Comparison of ENCODE assay signal across 10 mouse cellular contexts in the genomic region with DNA sequence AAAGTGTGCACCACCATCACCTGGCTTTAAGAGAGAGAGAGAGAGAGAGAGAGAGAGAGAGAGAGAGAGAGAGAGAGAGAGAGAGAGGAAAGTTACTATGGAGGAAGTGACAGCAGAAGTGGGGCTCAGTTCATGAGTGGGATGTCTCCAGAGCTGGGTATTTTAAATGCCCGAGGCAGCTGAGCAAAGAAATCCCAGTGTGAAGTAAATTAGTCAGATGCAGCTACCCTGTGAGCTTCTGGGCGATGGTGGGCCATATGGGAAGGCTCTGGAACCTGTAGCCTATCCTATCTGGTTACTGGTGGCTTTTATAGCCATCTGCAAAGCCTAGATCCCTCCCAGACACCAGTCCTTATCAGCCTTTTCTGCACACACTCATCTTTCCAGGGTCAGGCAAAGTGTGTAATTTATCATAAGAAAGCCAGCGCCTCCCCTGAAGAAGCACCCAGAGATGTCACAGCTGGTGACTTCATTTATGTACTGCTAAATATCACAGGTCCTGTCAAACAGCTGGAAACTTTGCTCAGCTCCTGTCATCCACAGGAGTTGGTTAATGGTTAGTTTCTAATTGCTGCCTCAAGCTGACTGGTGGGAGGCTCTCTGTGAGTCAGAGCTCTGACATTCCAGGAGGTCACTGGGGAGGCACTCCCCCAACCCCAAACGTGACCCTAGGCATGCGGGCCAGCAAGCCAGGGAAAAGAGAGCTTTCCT.
A peak's percentile ranks its signal among the peaks of the same experiment; 100 is the strongest.
DNase-seq lines count a peak whose midpoint lies in the region; ATAC-seq and TF ChIP-seq lines count a peak whose summit lies in the region.
"Had no signal": no experiment of that assay in that cellular context is flagged by ENCODE, and none has a peak within 500 bp of the region (broad histone marks: within the 10 kb centered on the region; RNA-seq: fewer than 3 reads in every experiment).

No protein-coding gene starts in this region.

- H3K4me2 ChIP-seq in neural tube, embryonic 15.5 days, result no peak overlapping the region

- H3K36me3 ChIP-seq in neural tube, embryonic 15.5 days, result no peaks in the 10 kb centered on the region
- H3K36me3 ChIP-seq in kidney, adult 2 months (ENCODE audit: control insufficient read depth, insufficient read depth, low read length), result no peaks in the 10 kb centered on the region
- H3K36me3 ChIP-seq in limb, embryonic 10.5 days, result no peaks in the 10 kb centered on the region

- no peaks in the 10 kb centered on the region for H3K27me3 ChIP-seq in neural tube, embryonic 15.5 days (replicated peaks)
- no peaks in the 10 kb centered on the region for H3K27me3 ChIP-seq in kidney, adult 2 months (replicated peaks; ENCODE audit: control insufficient read depth, insufficient read depth, low read length)
- no peaks in the 10 kb centered on the region for H3K27me3 ChIP-seq in limb, embryonic 10.5 days (ENCODE audit: low read depth, poor library complexity, severe bottlenecking)
- H3K27me3 ChIP-seq: CH12.LX had no signal

- no peak overlapping the region for H3K9ac ChIP-seq in neural tube, embryonic 15.5 days (replicated peaks)

- no peak for TF ChIP-seq CTCF in kidney, adult 2 months (conservative IDR thresholded peaks at IDR 0.05; ENCODE audit: insufficient read depth, insufficient read length, low read depth, low read length)

- no peak for TF ChIP-seq POLR2A in kidney, adult 2 months (IDR thresholded peaks at IDR 0.05; ENCODE audit: low read depth, low read length)

- DNase-seq in neural tube, embryonic 10.5 days (ENCODE audit: extremely low spot score, low spot score), result peak; percentile 25
- peak; percentile 60 for DNase-seq in gastrocnemius, postnatal 14 days
- peak; percentile 88 for DNase-seq in kidney, adult 2 months
- DNase-seq in lung, postnatal 10 days, result peak; percentile 79
- no peak for DNase-seq in layer of hippocampus, adult 8-10 months (ENCODE audit: low spot score in 2 of 2)
- DNase-seq in limb, embryonic 10.5 days (ENCODE audit: low spot score), result no peak
- DNase-seq in T-cell, adult 2 months (ENCODE audit: low spot score), result no peak

- no peaks in the 10 kb centered on the region for H3K9me3 ChIP-seq in neural tube, embryonic 15.5 days (replicated peaks)
- H3K9me3 ChIP-seq in limb, embryonic 10.5 days (replicated peaks), result no peaks in the 10 kb centered on the region

- ATAC-seq in neural tube, embryonic 15.5 days (ENCODE audit: low FRiP score), result no peak

- intact Hi-C loops in gastrocnemius, postnatal 14 days (cut with DNase I; ENCODE audit: low total_unique reads), result no loop called here

- H3K4me1 ChIP-seq in neural tube, embryonic 15.5 days, result 0 out of 2 replicates have a peak, but pooled peaks cover 4% of the 10 kb centered on the region
- peaks cover 13% of the 10 kb centered on the region for H3K4me1 ChIP-seq in kidney, adult 2 months (ENCODE audit: control insufficient read depth, insufficient read depth, low read length)
- H3K4me1 ChIP-seq in limb, embryonic 10.5 days, result peaks cover 16% of the 10 kb centered on the region

- H3K4me3 ChIP-seq in neural tube, embryonic 15.5 days (replicated peaks), result no peak overlapping the region
- H3K4me3 ChIP-seq in kidney, adult 2 months (ENCODE audit: insufficient read depth, low read depth, low read length), result no peak overlapping the region
- no peak overlapping the region for H3K4me3 ChIP-seq in limb, embryonic 10.5 days
- H3K4me3 ChIP-seq: erythroblast, embryonic 14.5 days had no signal

- H3K27ac ChIP-seq in neural tube, embryonic 15.5 days (replicated peaks), result no peak overlapping the region
- peak overlapping the region; percentile 56; the same call in 1 of the 2 replicates for H3K27ac ChIP-seq in kidney, adult 2 months (ENCODE audit: insufficient read depth, low read depth, low read length)
- H3K27ac ChIP-seq in limb, embryonic 10.5 days, result no peak overlapping the region

- 30% methylated on average over 5 of the region's 5 CpGs for WGBS in neural tube, embryonic 15.5 days
- 17% methylated on average over 5 of the region's 5 CpGs for WGBS in kidney, adult 2 months
- 10% methylated on average over 5 of the region's 5 CpGs for WGBS in limb, embryonic 10.5 days

Comparison
In these comparisons a context has a peak if more than half of its experiments do, and no peak if none do; other contexts are left out.
1. DNase-seq: peak in neural tube, embryonic 10.5 days (single experiment), gastrocnemius, postnatal 14 days (single experiment), kidney, adult 2 months (single experiment) and lung, postnatal 10 days (single experiment); none in layer of hippocampus, adult 8-10 months (0 of 2), limb, embryonic 10.5 days (single experiment) and T-cell, adult 2 months (single experiment).